Mouse (Mus musculus): ENCODE results near the gene Top1.

GRCm38 (mm10) chr2:160648097-160648496 is 2.4 kb downstream of the Top1 start:
- TF ChIP-seq POLR2A (IDR thresholded peaks at IDR 0.05; ENCODE audit: borderline replicate concordance, control insufficient read depth, low read depth, low read length) (no peak), CTCF (IDR thresholded peaks at IDR 0.05; ENCODE audit: control insufficient read depth, insufficient read depth, low read length) (no peak)

Measured in bone marrow, adult 2 months (tissue).